Mouse (Mus musculus) lung, postnatal 10 days (tissue): ENCODE results near the gene Cxcl2.

Source experiments
- DNase-seq: peaks from one replicate; pipeline ENCODE4 v3.0.0; 2021

The Cxcl2 gene

GRCm38 (mm10) chr5:90897429-90897828, 6.2 kb upstream of the Cxcl2 start:
- DNase-seq = no peak

GRCm38 (mm10) chr5:90899308-90899707, 4.4 kb upstream of the Cxcl2 start:
- no peak for DNase-seq

GRCm38 (mm10) chr5:90900147-90900546, 3.5 kb upstream of the Cxcl2 start:
- DNase-seq = peak; percentile 76

GRCm38 (mm10) chr5:90900688-90901087, 3.0 kb upstream of the Cxcl2 start:
- DNase-seq = no peak

GRCm38 (mm10) chr5:90902380-90903260, 1.1 kb upstream of the Cxcl2 start:
- DNase-seq = no peak

- peak; percentile 67 for DNase-seq
Measured at GRCm38 (mm10) chr5:90908983-90909382, 5.3 kb downstream of the Cxcl2 start.

- no peak for DNase-seq
Measured at GRCm38 (mm10) chr5:90919495-90919894, 15.8 kb downstream of the Cxcl2 start.

- no peak for DNase-seq
Measured at GRCm38 (mm10) chr5:90922958-90923357, 19.3 kb downstream of the Cxcl2 start.

GRCm38 (mm10) chr5:90930546-90930945, 26.9 kb downstream of the Cxcl2 start:
- peak; percentile 4 for DNase-seq

GRCm38 (mm10) chr5:90930971-90931851, 27.5 kb downstream of the Cxcl2 start, which contains the start of gene Mthfd2l:
Mthfd2l (plus strand) TSS chr5:90931117.
- peak; percentile 92 for DNase-seq

GRCm38 (mm10) chr5:90931911-90932310, 28.2 kb downstream of the Cxcl2 start:
- DNase-seq = no peak

- DNase-seq = no peak
Measured at GRCm38 (mm10) chr5:90936706-90937105, 33.0 kb downstream of the Cxcl2 start.

- DNase-seq = no peak
Measured at GRCm38 (mm10) chr5:90945453-90945852, 41.8 kb downstream of the Cxcl2 start.

- DNase-seq = no peak
Measured at GRCm38 (mm10) chr5:90949499-90949898, 45.8 kb downstream of the Cxcl2 start.

GRCm38 (mm10) chr5:90951475-90951874, 47.8 kb downstream of the Cxcl2 start:
- peak; percentile 53 for DNase-seq

GRCm38 (mm10) chr5:90952731-90953481, 49.2 kb downstream of the Cxcl2 start:
- DNase-seq = peak; percentile 8
